Mouse (Mus musculus) layer of hippocampus, postnatal 14 days (tissue): ENCODE measurements around the gene 1700020N01Rik. TPM values are rescaled to one million over a fixed set of nuclear protein-coding genes. Genes with fewer than 3 reads are reported as not detected.

Experiments used
- DNase-seq, 2 experiments: peaks; one replicate each; pipeline ENCODE4 v3.0.0; 2021 to 2022; ENCODE audit warnings: low spot score in 2 of 2, mixed read lengths in 1 of 2
- long read RNA-seq, 2 experiments: library from polyadenylated mRNA; stranded (forward); transcript quantifications; one replicate each; pipeline ENCODE4 v2.0.0; 2021
- total RNA-seq, 2 experiments: library from RNA; stranded (reverse); gene quantifications; 2 replicates each; pipeline ENCODE4 v1.2.3; 2021

The 1700020N01Rik gene
- total RNA-seq = not detected
- long read RNA-seq, experiment 1 = 0 reads
- long read RNA-seq, experiment 2 = 0 reads

DNA sequence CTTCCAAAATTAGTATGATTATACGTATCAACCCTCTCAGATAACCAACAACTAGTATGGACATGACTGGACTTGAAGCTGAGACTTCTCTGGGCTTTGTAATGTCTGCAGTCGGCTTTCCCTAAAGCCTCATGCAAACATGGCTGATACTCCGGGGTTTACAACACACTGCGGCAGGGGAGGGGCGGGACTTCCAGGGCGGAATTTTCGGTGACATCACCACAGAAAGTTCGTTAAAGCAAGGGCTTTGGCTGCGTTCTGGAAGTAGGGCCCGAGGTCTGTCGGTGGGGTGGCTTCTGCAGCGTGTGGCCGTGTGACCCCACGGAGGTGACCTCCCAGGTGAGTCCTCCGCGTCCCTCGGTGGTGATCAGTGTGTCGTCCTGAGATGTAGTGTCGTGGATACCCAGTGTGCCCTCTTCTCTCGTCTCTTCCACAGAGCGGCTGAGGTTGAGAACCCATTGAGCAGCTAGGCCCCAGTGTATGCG is at the start of gene 1700020N01Rik:
1700020N01Rik (plus strand) TSS at position 250 of the 485 bp plus-strand sequence.
- DNase-seq = no peak

DNA sequence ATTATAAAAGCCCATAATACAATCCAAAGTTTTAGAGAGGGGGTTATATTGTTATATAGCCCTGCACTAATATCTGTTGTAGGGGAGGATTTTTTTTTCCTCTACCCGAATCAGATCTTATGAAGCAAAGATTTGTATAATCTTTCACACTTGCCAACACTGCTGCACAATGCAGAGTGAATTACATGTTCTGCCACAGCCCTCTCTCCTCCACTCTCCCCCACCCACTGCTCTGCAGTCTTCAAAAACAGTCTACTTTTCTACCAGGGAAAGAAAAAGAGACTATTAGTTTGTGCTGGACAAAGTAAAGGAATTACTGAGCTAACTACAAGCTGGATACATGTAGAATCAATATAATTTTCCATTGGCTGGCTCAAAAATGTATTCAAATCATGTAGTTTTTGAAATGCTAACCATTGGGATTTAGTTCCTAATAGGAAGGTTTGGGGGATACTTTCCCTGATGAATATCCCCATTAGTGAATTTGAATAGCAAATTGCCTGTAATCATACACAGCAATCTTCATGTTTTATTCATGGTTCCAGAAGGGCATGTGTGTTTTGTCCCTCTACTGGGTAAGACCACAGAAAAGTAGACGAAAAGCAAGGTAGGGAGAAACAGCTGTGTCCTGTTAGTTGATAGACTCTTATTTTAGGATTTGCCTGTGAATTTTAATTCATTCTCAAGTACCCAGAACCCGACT is 49.2 kb upstream of the 1700020N01Rik start:
- DNase-seq = no peak

DNA sequence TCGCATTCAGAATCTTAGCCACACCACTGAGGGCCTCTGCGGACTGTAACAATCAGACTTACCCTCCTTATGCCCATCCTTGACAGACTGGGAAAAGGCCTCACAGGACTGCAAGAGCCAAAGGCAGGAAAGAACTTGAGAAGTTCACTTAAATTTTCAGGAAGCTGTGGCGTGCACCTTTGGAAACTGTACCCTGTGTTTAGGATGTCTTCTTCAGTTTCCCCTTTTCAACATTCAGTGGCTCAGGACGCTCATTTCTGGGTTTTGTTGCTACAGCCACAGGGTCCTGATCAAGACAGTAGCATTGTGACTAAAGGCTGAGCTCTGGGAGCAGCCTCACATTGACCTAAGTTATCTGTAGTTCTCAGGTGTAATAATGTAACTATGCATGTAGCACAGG is 48.2 kb upstream of the 1700020N01Rik start:
- no peak for DNase-seq

DNA sequence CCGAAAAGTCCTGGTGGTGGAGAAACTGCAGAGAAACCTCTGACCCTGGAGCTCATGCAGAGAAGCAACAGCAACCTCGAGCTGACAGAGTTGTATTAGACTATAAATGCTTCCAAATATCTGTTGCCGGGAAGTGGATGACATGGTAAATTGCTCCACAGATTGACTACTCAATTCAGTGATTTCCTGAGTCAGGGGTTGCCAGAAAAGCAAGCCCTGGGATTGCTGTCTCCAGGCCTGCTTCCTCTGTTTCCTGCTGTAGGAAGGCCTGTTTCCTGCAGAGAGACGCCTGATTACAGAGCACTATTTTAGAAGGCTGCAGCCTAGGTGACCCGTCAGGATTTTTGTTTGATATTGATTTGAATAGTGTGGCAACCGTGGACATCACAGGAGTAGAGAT is 47.5 kb upstream of the 1700020N01Rik start:
- DNase-seq = no peak

DNA sequence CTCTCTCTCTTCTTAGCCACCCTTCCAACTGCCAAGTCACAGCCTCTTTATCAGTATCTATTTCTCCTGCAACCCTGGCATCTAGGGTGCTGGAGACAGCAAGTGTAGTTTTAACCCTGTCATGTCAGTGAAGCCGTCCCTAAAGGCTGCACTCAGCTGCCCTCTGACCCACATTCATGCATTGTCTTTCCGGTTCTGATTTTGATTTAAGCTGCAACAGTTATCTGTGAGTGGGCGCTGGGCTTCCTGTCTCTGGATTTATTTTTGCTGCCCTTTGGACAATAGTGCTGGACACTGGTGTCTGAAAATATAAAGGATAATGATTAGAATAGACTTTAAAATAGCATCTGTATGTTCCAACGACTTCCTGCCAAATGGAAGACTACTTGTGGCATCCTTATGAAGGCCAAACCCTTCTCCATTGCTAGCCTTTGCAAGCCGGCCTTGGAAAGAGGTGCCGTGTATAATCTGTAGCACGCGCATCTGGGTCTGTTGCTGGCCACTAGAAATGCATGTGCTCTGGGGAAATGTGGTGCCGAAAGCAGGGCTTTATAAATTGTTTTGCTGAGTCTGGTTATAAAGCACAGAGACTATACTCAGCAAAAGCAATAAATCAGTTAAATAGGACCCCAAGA is 44.0 kb upstream of the 1700020N01Rik start:
- no peak for DNase-seq

DNA sequence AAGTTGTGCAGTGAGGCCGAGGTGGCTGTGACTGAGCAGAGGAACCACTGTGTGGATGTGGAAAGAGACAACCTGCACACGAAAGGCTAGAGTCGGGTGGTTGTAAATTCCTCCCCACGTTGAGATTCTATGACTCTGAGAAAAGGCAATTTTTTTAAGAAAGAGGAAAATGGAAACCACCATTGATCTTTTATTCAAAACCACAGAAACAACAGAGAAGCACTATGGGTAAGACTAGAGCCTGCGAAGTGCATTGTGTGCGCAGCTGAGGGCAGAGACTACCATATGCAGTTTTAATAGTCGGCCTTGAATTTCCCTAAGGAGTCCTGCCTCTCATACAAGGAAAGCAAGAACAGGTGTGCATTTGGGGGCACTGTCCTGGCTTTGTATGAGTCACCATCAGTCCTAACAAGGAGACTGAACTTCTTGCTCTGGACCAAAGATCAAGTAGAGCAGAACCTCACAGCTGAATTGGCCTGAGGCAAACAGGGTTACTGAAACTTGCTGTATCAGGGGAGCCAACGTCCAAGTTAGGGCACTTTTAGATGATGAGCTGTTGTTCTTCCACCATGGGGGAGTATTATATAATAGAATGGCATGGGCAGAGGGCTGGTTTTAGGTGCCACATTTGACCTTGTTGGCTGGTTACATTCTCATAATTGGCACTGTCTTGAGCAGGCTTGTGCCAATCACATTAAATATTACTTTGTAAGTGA is 39.8 kb upstream of the 1700020N01Rik start:
- DNase-seq = no peak

DNA sequence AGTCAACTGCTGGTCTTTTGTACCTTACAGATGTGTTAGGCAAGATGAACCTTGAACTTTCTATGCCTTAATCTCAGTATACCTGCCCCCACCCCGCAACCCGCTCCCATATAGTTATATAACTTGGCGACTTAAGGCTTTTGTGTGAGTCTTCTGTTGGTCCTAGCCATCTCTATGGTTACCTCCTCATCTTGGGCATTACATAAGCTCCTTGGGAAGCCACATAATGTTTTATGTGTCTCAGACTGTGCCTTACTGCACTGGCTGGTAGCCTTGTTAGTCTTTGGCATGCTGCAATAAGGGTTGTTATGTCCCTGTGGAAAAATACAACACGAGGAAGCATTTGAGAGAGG is 39.3 kb upstream of the 1700020N01Rik start:
- no peak for DNase-seq

DNA sequence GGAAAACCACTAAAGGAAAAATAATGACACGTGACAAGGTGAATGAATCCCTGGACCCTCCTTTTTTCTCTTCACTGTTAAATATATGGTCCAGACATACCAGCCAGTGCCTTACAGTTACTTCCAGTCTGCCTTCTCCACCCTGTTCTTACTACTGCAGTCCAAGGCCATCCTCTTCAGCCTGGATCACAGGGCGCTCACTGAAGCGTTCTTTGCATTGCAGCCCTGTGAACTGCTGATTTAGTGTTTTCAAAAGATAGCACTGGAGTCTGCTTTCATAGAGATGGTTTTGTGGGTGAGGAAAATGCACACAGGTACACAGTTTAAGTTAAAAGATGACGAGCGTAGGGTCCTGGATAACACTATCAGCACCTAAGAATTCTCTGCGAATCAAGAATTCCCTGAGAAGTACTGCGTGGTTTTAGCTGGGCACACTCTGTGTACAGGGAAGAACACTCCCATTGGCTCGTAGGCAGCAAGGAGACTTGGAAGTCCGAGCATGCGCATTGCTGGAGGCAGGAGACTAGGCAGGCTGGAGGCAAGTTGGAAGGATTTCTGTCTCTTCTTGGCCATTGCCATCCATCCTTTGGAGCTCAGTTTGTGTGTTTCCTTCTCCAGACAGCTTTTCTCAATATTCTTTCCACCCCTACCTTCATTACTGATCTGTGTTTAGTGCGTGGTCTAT is 37.9 kb upstream of the 1700020N01Rik start:
- DNase-seq = no peak

DNA sequence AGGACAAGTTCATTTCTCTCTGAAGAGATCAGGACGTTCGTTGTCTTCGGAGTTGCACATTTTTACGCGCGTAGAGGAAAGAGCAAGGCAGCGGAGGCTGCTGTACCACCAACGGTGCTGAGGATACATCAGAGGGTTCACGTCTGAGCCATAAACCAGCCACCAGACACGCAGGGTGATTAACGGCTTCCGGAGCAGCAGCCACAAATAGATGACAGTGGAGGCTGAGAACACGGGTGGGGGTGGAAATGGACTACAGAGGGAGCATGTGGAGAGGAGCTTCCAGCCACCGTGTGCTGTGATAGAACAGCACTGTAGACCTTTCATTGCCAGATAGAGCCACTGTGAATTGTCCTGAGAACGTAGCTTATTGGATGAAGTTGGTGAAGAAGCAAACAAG is 33.2 kb upstream of the 1700020N01Rik start:
- no peak for DNase-seq

DNA sequence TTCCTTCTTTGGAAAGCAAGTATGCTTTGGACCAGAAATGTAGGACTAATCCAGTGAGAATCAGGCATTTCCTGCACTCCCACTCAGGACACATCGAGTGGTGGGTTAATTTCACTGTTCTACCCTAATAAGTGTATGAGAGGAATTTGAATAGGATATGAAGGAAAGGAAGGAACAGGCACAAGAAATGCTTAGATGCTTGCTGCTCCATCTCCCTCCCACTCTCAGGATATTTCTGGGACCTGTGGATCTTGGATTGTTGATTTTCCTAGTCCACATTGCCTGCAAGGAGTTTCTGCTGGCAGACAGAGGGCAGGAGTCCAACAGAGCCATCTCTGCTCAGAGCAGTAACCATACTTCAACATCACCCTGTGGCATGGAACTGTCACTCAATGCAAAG is 31.8 kb upstream of the 1700020N01Rik start:
- DNase-seq = no peak

DNA sequence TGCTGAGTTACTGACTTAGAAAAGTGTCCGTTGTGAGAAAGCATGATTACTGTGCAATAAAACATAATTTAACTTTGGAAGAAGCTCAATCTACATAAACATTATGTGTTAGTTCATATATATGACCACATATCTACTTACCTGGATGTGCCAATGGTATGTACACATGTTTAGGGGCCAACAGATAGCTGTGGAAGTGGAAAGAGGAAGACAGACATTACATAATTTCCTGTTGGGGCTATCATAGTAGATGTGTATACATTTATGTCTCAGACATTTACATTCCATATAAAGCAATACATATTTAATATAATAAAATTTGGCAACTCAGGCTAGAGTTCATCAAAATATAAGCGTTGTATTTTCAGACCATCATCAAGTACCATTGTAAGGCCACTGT is 29.5 kb upstream of the 1700020N01Rik start:
- no peak for DNase-seq

DNA sequence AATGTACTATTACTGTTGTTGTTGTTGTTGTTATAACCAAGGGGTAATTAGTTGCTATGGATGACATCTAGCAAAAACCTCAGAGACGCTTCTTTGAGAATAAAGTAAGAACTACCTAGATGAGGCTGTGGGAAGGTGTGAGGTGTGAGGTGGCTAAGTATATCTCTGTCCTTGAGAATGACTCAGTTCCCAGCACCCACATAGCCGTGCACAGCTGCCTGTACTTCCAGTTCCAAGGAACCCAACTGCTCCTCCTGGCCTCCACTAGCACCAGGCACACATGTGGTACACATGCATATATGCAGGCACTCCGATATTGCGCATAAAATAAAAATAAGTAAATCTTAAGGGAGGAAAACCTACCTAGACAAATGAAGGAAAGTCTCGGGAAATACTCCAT is 28.8 kb upstream of the 1700020N01Rik start:
- no peak for DNase-seq

DNA sequence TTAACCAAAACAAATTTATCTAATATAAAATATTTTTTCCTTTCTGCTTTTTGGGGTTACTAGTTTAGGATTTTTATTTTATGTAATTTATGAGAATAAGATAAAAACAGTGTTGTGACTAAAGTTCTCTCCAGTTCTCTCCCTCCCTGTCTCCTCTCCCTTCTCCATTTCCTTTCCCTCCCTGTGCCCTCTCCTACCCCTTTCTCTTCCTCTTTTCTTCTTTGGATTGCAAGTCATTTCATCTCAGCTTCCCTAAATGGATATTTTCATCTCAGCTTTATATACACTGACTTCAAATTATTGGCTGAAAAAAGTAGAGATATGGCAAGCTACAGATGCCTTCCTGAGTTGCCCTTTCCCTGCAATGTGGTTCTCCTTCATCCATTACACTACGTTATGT is 26.9 kb upstream of the 1700020N01Rik start:
- DNase-seq = no peak

DNA sequence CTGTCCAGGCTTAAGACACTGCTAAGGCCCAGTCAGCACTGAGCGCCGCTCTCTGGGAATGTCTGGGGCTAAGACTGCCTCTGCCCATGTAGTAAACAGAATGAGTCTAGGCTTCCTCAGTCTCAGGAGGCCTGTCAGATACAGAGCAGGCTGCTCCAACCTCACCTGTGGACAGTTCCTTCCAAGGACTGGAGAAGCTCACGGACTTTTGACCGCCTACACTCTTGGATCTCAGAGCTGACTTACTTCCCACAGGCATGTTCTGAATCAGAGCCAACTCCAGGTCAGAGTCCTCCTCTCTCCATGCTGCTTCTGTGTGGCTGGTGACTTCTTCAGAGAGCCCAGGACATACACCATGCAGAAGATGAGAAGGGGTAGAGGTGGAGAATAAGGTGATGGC is 21.3 kb upstream of the 1700020N01Rik start:
- no peak for DNase-seq

DNA sequence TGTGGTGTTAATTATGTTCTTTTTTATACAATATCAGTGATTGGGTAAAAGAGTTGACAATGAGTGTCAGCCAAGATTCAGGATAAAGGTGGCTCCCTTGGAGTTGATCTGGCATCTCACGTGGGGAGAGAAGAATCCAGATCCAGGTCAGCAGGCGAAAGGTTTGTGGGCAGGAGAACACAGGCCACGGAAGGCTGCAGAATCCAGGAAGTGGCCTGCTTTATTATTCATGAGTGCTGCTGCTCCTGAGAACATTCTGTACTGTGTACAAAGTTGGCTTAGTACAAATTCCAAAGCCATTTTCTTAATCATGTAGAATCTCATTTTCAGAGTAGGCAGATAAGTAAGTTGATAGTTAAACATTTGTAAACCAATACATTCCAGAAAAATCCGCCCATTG is 19.2 kb upstream of the 1700020N01Rik start:
- DNase-seq = no peak

DNA sequence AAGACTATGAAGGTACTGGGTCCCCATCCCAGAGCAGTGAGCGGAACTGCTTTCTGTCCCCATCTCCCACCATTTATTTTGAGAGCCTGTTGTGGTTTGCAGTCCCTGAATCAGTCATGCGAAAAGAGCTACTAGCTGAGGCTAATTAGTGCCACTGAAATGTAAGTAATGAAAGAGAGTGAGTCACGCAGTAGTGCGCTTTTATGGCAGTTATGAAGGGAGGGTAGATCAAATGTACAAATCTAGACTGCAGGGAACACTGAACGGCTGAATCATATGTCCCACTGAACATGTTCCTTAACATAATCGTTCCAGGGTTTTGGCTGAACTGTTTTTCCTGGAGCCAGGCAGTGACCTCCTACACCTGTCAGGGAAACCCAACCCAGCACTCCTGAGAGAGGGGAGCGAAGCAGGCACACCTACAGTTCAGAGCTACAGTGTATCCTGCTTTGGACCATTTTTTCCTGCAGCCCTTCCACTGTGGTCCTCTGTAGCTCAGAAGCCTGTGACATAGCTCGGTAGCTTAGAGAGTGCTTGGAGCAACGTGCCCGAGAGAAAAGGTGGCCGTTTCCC is 17.1 kb upstream of the 1700020N01Rik start:
- DNase-seq = no peak

DNA sequence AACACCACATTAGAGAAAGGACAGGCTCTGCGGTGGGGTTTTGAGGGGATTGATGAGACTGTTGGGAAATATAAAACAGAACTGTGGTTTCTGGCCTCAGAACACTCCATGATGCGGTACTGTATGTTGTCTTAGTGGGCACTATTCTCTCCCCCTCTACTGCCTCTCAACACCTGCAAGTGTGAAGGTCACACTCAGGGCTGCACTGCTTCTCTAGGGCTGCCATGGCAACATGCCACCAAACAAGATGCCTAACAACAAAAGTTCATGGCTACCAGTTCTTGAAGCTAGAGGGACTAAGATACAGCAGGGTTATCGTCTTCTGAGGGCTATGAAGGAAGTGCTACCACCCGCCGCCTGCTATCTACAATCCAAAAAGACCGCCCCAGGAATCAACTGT is 15.1 kb upstream of the 1700020N01Rik start:
- DNase-seq = no peak

DNA sequence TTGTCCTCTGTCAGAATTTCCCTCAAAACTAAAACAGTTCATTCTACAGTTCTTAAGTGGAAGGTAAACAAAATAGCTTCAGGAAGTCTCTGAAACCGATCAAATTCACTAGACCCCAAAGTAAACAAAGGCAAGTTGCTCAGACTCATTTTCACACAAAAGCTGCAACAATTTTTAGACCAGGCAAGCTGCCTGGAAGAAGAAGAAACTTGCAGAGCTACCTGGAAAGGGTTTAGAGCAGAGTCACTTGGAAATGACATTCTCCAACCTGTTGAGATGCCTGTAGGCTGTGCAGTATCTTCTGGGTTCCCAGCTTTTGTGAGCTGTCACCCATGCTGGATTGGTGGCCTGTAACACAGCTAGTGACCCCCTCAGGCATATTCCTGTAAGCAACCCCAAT is 11.4 kb upstream of the 1700020N01Rik start:
- no peak for DNase-seq

DNA sequence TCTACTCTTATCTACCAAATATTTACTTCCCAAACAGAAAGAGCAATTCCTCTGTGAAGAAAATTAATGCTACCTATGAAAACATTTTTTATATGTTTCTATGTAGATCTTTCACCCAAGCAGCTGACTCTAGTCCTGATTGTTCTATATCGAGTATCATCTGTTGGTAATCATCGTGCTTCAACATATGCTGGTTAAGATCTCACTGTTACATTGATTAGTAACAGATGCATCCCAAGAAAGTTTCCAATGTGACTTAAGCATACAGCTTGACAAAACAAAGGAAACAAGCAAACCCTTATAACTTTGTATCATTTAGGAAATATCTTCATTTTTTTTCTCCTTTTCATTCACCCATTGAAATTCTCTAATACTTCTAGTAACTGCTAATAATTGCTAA is 5.9 kb upstream of the 1700020N01Rik start:
- no peak for DNase-seq

DNA sequence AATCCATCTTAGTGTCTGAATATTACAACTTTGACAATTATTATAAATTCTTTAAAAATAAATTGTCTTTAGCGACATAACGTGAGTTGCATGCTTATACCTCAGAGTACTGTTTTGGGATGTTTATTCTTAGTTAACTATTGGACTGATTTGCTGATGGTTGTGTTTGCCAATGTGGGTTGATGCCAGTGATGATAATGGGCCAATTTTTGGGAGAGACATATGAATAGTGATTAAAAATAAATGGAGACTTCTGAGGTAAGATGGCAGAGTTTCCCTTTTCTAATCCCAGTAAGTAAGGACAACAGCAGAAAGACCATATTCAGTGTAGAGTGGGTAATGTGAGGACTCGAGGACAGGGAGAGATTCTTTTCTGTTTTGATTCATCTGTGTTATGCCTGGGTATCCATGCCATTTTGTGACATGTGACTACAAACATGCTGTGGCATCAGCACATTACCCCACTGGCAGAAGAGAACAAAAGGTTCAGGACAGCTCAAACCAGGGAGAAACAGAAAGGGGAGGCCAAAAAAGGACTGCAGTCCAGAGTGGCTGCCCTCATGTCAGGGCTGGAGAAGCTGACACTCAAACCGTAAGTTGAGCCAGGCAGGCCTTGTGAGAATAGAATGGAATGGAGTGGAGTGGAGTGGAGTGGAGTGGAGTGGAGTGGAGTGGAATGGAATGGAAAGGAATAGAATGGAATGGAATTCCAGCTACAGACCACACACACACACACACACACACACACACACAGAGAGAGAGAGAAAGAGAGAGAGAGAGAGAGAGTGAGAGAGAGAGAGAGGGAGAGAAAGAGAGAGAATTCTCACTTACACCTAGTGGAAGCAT is 4.7 kb upstream of the 1700020N01Rik start:
- peak in 1 of 2 experiments; percentile 64 for DNase-seq
